Mouse (Mus musculus) kidney, adult 2 months (tissue): ENCODE measurements at regions not wholly inside any gene's neighbourhood (a gene's known extent, or its start where the extent isn't known, plus 50 kb on each side); places are given as distances from the start of the nearest gene placed in this dataset.
A peak's percentile ranks its signal among the peaks of the same experiment; 100 is the strongest.

Source experiments
- DNase-seq: peaks from one replicate; pipeline ENCODE4 v3.0.0; 2021
- H3K27ac ChIP-seq: fragments of 200-500 bp; 2 replicates; pipeline ENCODE4 v1.5.1; 2012; ENCODE audit warnings: low read depth, low read length, control low read depth, inconsistent platforms; ENCODE audit not compliant: insufficient read depth
- H3K27me3 ChIP-seq: fragments of 200-500 bp; replicated peaks from 2 replicates; pipeline ENCODE4 v1.6.1; 2012; ENCODE audit warnings: mild to moderate bottlenecking, moderate library complexity, low read length, inconsistent platforms; ENCODE audit not compliant: control insufficient read depth, insufficient read depth
- H3K36me3 ChIP-seq: fragments of 200-500 bp; 2 replicates; pipeline ENCODE4 v1.6.1; 2012; ENCODE audit warnings: mild to moderate bottlenecking, moderate library complexity, low read length, inconsistent platforms; ENCODE audit not compliant: control insufficient read depth, insufficient read depth
- H3K4me1 ChIP-seq: fragments of 200-500 bp; 2 replicates; pipeline ENCODE4 v1.6.1; 2011; ENCODE audit warnings: low read length; ENCODE audit not compliant: control insufficient read depth, insufficient read depth
- H3K4me3 ChIP-seq: fragments of 200-500 bp; 2 replicates; pipeline ENCODE4 v1.5.1; 2011; ENCODE audit warnings: mild to moderate bottlenecking, low read depth, low read length, control low read depth; ENCODE audit not compliant: insufficient read depth
- CTCF ChIP-seq: fragments of 200-500 bp; conservative IDR thresholded peaks from 2 replicates; pipeline ENCODE4 v1.5.1; 2011; ENCODE audit warnings: low read depth, mild to moderate bottlenecking, control low read depth, low read length, moderate library complexity, mixed read lengths; ENCODE audit not compliant: insufficient read depth, insufficient read length
- POLR2A ChIP-seq: fragments of 200-500 bp; IDR thresholded peaks from one replicate; pipeline ENCODE4 v1.6.1; 2011; ENCODE audit warnings: low read depth, low read length, control low read depth
- WGBS: fragments of 180-500 bp; shearing (Covaris S2); methylation state at CpG from one replicate; pipeline ENCODE4 v1.1.7; 2018; 5-methylcytosine and 5-hydroxymethylcytosine counted together

DNA sequence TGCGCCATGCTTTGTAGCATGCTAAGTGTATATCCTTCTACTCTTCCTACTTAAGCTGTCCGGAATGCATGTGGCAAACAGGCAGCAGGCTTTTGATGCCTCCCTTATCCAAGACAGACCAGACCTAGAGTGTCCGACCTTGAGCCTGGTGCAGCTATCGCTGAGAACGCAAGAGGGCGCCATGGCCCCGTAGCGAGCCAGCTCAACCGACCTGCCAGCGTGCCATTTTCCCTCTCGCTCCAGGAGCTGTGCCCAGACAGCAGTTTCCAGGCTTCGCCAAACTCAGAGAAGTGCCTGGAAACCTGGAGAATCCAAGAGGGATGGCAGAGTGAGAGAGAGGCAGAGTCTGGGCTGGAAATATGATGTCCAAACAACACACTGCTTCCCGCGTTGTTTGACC lies 155.8 kb upstream of the Gm12830 start:
- TF ChIP-seq CTCF (peak; percentile 94), POLR2A (no peak)
- H3K27me3 ChIP-seq = peaks cover 2% of the 10 kb centered on the region; the same call in 1 of the 2 replicates
- peak; percentile 85 for DNase-seq
- no peaks in the 10 kb centered on the region for H3K4me1 ChIP-seq
- H3K4me3 ChIP-seq = no peak overlapping the region
- no peak overlapping the region for H3K27ac ChIP-seq
- H3K36me3 ChIP-seq = no peaks in the 10 kb centered on the region
- 7% methylated on average over 14 of the region's 14 CpGs for WGBS

DNA sequence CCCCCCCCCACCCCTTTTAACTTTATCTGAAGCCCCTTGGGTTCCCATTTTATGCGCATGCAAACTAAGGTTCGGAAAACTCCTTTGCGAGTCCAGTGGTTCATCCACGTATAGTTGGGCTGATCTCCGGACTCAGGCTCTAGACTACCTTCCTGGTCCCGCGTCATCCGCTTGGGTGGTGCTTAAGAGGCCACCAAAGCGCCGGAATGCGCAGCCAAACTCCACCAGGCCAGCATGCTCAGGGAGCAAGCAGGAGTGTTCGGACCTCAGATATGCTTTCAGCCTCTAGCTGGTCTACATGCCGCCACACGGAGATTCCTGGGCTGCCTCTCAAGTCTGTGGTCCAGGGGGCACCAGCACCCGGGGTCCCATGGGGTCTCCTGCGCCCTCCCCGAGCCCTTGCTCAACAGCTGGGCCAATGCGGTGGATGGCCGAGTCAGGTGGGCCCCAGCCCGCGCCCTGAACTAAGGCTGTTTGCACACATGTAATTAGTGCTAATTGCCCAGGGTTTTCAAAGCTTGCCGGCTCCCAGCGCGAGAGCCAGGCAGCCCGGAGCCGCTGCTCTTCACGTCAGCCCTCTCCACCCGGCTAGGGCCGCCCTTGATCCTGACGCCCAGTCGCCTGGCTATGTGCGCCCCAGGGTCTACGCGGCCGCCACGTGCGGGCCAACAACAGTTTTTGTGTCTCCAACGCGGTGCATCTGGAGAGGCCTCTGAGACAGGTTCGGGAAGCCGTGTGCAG lies 155.1 kb upstream of the Gm12830 start:
- 41% methylated on average over 41 of the region's 41 CpGs for WGBS
- Histone ChIP-seq H3K4me3 (no peak overlapping the region), H3K36me3 (no peaks in the 10 kb centered on the region), H3K27ac (no peak overlapping the region), H3K27me3 (peaks cover 2% of the 10 kb centered on the region; the same call in 1 of the 2 replicates), H3K4me1 (no peaks in the 10 kb centered on the region)
- DNase-seq = no peak
- no peak for TF ChIP-seq CTCF
- TF ChIP-seq POLR2A = no peak

DNA sequence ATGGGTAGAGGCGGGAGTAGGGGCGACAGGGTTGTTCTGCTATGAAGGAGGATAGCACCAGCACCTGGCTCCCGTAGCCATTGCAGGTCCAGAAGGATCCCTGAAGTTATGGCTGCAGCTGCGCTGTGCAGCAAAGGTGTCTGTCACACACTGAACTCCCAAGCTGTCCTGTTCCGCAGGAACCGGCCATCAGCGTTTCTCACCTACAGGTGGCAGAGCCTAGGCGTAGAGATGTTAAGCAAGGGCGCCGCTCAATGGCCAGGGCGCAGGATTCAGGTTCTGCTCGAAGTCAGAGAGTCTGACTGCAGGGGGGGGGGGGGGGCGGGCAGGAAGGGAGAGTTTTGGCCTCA lies 154.6 kb upstream of the Gm12830 start:
- Histone ChIP-seq H3K36me3 (no peaks in the 10 kb centered on the region), H3K4me3 (no peak overlapping the region), H3K27me3 (peaks cover 2% of the 10 kb centered on the region; the same call in 1 of the 2 replicates), H3K27ac (no peak overlapping the region), H3K4me1 (no peaks in the 10 kb centered on the region)
- DNase-seq = no peak
- TF ChIP-seq POLR2A (no peak), CTCF (no peak)
- 62% methylated on average over 13 of the region's 13 CpGs for WGBS

DNA sequence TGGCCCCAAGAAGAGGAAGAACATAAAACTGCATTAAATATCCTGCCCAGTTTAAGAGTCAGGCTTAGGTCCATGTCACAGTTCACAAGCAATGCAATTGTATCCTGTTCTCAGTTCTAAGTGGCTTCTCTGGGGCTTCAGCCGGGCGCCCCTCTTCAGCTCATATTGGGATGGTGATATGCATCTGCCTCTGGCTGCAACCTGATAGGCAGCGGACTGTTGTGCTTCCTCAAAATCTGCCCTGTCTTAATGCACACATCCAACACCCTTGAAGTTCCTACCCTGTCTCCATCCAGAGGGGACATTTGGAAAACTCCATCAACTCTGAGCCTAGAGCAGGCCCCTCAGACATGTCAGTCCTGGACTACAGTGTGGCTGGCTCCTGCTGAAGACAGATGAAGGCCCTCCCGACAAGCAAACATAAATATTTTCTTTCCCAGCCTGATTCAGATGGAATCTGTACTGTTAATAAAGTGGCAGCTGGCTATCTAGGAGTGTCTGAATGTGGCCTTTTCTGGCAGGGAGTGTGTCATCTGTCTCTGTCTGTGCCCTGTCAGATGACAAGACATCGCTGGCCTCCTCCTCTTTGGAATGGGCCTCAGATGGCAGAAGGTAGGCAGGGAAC lies 149.3 kb upstream of the Gm12830 start:
- TF ChIP-seq CTCF = no peak
- no peaks in the 10 kb centered on the region for H3K36me3 ChIP-seq
- H3K27ac ChIP-seq = no peak overlapping the region
- DNase-seq = no peak
- H3K4me3 ChIP-seq = no peak overlapping the region
- no peaks in the 10 kb centered on the region for H3K4me1 ChIP-seq
- H3K27me3 ChIP-seq = no peaks in the 10 kb centered on the region
- 75% methylated on average over 5 of the region's 5 CpGs for WGBS

DNA sequence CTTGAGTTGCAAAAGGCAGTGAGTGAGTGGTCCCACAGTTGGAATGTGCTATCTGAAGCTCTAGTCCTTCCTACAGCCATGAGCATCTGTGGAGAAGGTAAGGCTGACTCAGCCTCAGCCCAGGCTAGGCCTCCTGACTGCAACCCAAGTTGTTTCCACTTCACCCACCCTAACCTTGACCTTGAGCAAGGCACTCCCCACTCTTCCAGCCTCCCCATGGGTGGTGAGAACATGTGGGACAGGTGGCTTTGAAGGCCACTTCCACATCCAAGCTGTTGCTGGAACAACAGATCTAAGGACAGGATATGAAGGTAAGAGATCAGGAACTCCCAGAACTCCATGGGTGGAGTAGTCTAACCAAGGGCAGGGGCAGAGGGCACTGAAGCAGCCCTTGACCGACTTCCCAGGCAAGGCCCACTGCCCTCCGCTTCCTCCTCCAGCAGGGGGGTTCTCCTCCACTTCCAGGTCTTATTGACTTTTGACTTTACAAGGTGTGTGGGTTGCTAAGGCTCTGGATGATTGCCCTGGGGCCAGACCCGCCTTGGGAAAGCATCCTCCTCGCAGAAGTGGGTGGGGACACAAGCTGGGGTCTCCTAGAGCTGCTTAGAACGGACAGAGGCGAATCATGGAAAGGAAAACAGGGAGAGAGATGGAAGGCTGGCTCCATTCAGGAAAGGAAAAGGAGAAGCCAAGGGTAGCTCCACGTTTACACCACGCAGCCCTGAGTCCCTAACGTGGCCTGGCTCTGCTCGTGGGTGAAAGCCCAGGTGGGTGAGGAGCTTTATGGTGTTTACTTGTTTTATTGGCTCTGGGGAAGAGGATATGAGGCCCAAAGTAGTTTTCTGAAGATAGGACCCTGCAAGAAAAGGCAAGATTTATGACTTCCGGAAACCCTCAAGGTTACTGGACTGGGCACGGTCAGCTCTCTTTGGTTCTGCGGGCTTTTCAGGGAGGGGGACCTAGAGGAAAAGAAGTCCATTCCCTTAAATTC lies 144.3 kb upstream of the Gm12830 start:
- H3K27ac ChIP-seq = no peak overlapping the region
- peaks cover 3% of the 10 kb centered on the region; the same call in 1 of the 2 replicates for H3K4me1 ChIP-seq
- WGBS = 70% methylated on average over 13 of the region's 13 CpGs
- H3K36me3 ChIP-seq = no peaks in the 10 kb centered on the region
- TF ChIP-seq CTCF = no peak
- TF ChIP-seq POLR2A = no peak
- no peak for DNase-seq
- H3K4me3 ChIP-seq = no peak overlapping the region
- no peaks in the 10 kb centered on the region for H3K27me3 ChIP-seq

DNA sequence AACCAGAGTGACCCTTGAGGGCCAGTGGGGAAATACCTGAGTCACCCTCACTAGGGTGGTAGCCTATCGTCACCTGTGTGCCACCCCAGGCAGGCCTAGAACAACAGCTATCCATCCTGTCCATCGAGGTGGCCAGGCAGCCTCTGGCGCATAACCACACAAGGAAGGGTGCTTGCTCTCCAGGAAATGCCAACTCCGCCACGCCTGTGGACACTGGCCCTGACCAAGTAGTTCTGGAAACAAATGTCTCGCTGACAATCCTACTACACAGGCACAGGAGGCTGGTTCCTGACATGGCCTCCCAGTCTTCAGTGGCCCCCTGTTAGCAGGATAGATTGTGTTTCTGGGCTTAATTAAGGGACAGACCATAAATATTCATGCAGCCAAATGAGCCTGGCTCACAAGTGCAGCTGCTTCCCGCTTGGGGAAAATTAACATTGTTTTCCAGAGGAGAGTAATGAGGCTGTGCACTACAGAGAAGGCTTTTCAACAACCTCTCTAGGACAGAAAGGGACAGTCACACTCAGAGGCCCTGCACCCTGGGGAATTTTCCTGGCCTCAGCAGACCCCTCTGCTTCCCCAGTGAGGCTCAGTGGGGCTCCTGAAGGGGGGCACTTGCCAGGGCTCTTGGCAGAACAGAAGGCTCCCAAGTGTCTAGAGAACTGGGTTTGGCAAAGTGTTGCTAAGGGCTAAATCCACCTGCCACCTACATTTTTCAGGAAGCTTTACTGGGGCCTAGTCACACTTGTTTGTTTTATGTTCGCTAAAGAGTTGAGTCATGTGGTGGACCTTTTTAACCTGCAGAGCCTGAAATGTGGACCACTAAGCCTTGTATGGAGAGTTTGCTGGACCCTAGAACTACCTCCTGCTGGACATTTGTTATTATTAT lies 143.2 kb upstream of the Gm12830 start:
- TF ChIP-seq CTCF (no peak), POLR2A (no peak)
- H3K4me3 ChIP-seq = no peak overlapping the region
- no peaks in the 10 kb centered on the region for H3K36me3 ChIP-seq
- WGBS = 48% methylated on average over 8 of the region's 8 CpGs
- no peak overlapping the region for H3K27ac ChIP-seq
- peaks cover 3% of the 10 kb centered on the region; the same call in 1 of the 2 replicates for H3K4me1 ChIP-seq
- H3K27me3 ChIP-seq = no peaks in the 10 kb centered on the region
- DNase-seq = no peak
